Mouse (Mus musculus): Measurements from ENCODE around the gene Taar1. TPM values are rescaled to one million over a fixed set of nuclear protein-coding genes. Genes with fewer than 3 reads are reported as not detected.

Taar1 gene
- polyA plus RNA-seq, 1 experiment from 2014 or later, result not detected

GRCm38 (mm10) chr10:23938312-23938711 lies 18.2 kb downstream of the Taar1 start, which contains the start of gene Taar2:
Gene Taar2, plus strand, starts transcription at chr10:23938572.
- 56% methylated on average over 6 of the region's 6 CpGs for WGBS
- Histone ChIP-seq H3K27ac (no peak within 1 kb of the TSS), H3K4me3 (no peak within 1 kb of the TSS), H3K36me3 (no peaks in the 10 kb centered on the region), H3K9me3 (no peaks in the 10 kb centered on the region), H3K9ac (no peak within 1 kb of the TSS), H3K4me2 (no peak within 1 kb of the TSS), H3K27me3 (no peaks in the 10 kb centered on the region), H3K4me1 (no peaks in the 10 kb centered on the region)
- no peak for ATAC-seq (ENCODE audit: insufficient number of reproducible peaks, low FRiP score, low TSS enrichment, low read depth)

GRCm38 (mm10) chr10:23942465-23942864 lies 22.3 kb downstream of the Taar1 start:
- no peaks in the 10 kb centered on the region for H3K36me3 ChIP-seq
- ATAC-seq (ENCODE audit: insufficient number of reproducible peaks, low FRiP score, low TSS enrichment, low read depth), result no peak
- WGBS, result 78% methylated on average over 5 of the region's 5 CpGs
- H3K27me3 ChIP-seq, result no peaks in the 10 kb centered on the region
- H3K27ac ChIP-seq, result no peak overlapping the region
- H3K4me1 ChIP-seq, result no peaks in the 10 kb centered on the region
- no peaks in the 10 kb centered on the region for H3K9me3 ChIP-seq
- no peak overlapping the region for H3K4me3 ChIP-seq
- H3K9ac ChIP-seq, result no peak overlapping the region
- H3K4me2 ChIP-seq, result no peak overlapping the region

GRCm38 (mm10) chr10:23948026-23948425 lies 27.9 kb downstream of the Taar1 start:
- H3K4me2 ChIP-seq, result no peak overlapping the region
- 56% methylated on average over 7 of the region's 7 CpGs for WGBS
- no peak overlapping the region for H3K9ac ChIP-seq
- H3K27ac ChIP-seq, result no peak overlapping the region
- no peaks in the 10 kb centered on the region for H3K27me3 ChIP-seq
- no peak overlapping the region for H3K4me3 ChIP-seq
- ATAC-seq (ENCODE audit: insufficient number of reproducible peaks, low FRiP score, low TSS enrichment, low read depth), result no peak
- no peaks in the 10 kb centered on the region for H3K36me3 ChIP-seq
- no peaks in the 10 kb centered on the region for H3K4me1 ChIP-seq
- no peaks in the 10 kb centered on the region for H3K9me3 ChIP-seq

GRCm38 (mm10) chr10:23949508-23950005 lies 29.4 kb downstream of the Taar1 start, which contains the start of gene Taar3:
Gene Taar3, plus strand, starts transcription at chr10:23949558.
- H3K27ac ChIP-seq, result no peak within 1 kb of the TSS
- no peaks in the 10 kb centered on the region for H3K9me3 ChIP-seq
- no peak within 1 kb of the TSS for H3K4me3 ChIP-seq
- H3K4me2 ChIP-seq, result no peak within 1 kb of the TSS
- H3K27me3 ChIP-seq, result no peaks in the 10 kb centered on the region
- no peaks in the 10 kb centered on the region for H3K4me1 ChIP-seq
- WGBS, result 80% methylated on average over 16 of the region's 16 CpGs
- no peak for ATAC-seq (ENCODE audit: insufficient number of reproducible peaks, low FRiP score, low TSS enrichment, low read depth)
- no peaks in the 10 kb centered on the region for H3K36me3 ChIP-seq
- no peak within 1 kb of the TSS for H3K9ac ChIP-seq

- no peaks in the 10 kb centered on the region for H3K9me3 ChIP-seq
- no peak overlapping the region for H3K4me3 ChIP-seq
- H3K36me3 ChIP-seq, result no peaks in the 10 kb centered on the region
- 74% methylated on average over 6 of the region's 6 CpGs for WGBS
- no peak overlapping the region for H3K4me2 ChIP-seq
- no peak overlapping the region for H3K27ac ChIP-seq
- ATAC-seq (ENCODE audit: insufficient number of reproducible peaks, low FRiP score, low TSS enrichment, low read depth), result no peak
- H3K4me1 ChIP-seq, result no peaks in the 10 kb centered on the region
- no peaks in the 10 kb centered on the region for H3K27me3 ChIP-seq
- no peak overlapping the region for H3K9ac ChIP-seq
Observed at GRCm38 (mm10) chr10:23951714-23952113, 31.6 kb downstream of the Taar1 start.

- no peak overlapping the region for H3K4me2 ChIP-seq
- H3K36me3 ChIP-seq, result no peaks in the 10 kb centered on the region
- H3K27ac ChIP-seq, result no peak overlapping the region
- ATAC-seq (ENCODE audit: insufficient number of reproducible peaks, low FRiP score, low TSS enrichment, low read depth), result no peak
- H3K4me3 ChIP-seq, result no peak overlapping the region
- H3K4me1 ChIP-seq, result no peaks in the 10 kb centered on the region
- H3K27me3 ChIP-seq, result no peaks in the 10 kb centered on the region
- 44% methylated on average over 3 of the region's 3 CpGs for WGBS
- H3K9ac ChIP-seq, result no peak overlapping the region
- H3K9me3 ChIP-seq, result no peaks in the 10 kb centered on the region
Observed at GRCm38 (mm10) chr10:23959071-23959470, 38.9 kb downstream of the Taar1 start.

GRCm38 (mm10) chr10:23960444-23960915 lies 40.3 kb downstream of the Taar1 start, which contains the start of gene Taar4:
Gene Taar4, plus strand, starts transcription at chr10:23960494.
- H3K36me3 ChIP-seq, result no peaks in the 10 kb centered on the region
- no peaks in the 10 kb centered on the region for H3K27me3 ChIP-seq
- no peak within 1 kb of the TSS for H3K4me2 ChIP-seq
- no peak within 1 kb of the TSS for H3K27ac ChIP-seq
- H3K4me1 ChIP-seq, result no peaks in the 10 kb centered on the region
- no peaks in the 10 kb centered on the region for H3K9me3 ChIP-seq
- ATAC-seq (ENCODE audit: insufficient number of reproducible peaks, low FRiP score, low TSS enrichment, low read depth), result no peak
- no peak within 1 kb of the TSS for H3K4me3 ChIP-seq
- no peak within 1 kb of the TSS for H3K9ac ChIP-seq
- 95% methylated on average over 13 of the region's 13 CpGs for WGBS

GRCm38 (mm10) chr10:23963444-23963843 lies 43.3 kb downstream of the Taar1 start:
- Histone ChIP-seq H3K36me3 (no peaks in the 10 kb centered on the region), H3K4me1 (no peaks in the 10 kb centered on the region), H3K27ac (no peak overlapping the region), H3K4me3 (no peak overlapping the region), H3K9me3 (no peaks in the 10 kb centered on the region), H3K4me2 (no peak overlapping the region), H3K27me3 (no peaks in the 10 kb centered on the region), H3K9ac (no peak overlapping the region)
- WGBS, result 33% methylated on average over 3 of the region's 3 CpGs
- no peak for ATAC-seq (ENCODE audit: insufficient number of reproducible peaks, low FRiP score, low TSS enrichment, low read depth)

GRCm38 (mm10) chr10:23964921-23965610 lies 44.9 kb downstream of the Taar1 start:
- Histone ChIP-seq H3K9ac (no peak overlapping the region), H3K27me3 (no peaks in the 10 kb centered on the region), H3K4me3 (no peak overlapping the region), H3K9me3 (no peaks in the 10 kb centered on the region), H3K4me2 (no peak overlapping the region), H3K36me3 (no peaks in the 10 kb centered on the region), H3K4me1 (no peaks in the 10 kb centered on the region), H3K27ac (no peak overlapping the region)
- no peak for ATAC-seq (ENCODE audit: insufficient number of reproducible peaks, low FRiP score, low TSS enrichment, low read depth)
- WGBS, result 81% methylated on average over 6 of the region's 6 CpGs

- H3K27ac ChIP-seq, result no peak within 1 kb of the TSS
Observed at GRCm38 (mm10) chr10:23970656-23971165, 50.6 kb downstream of the Taar1 start, which contains the start of gene Taar5. Gene Taar5, plus strand, starts transcription at chr10:23970706.

More at GRCm38 (mm10) chr10:23970656-23971165, 50.6 kb downstream of the Taar1 start, which contains the start of gene Taar5:
- WGBS, result 87% methylated on average over 11 of the region's 11 CpGs
- Histone ChIP-seq H3K4me1 (no peaks in the 10 kb centered on the region), H3K9ac (no peak within 1 kb of the TSS), H3K9me3 (no peaks in the 10 kb centered on the region), H3K4me2 (no peak within 1 kb of the TSS), H3K27me3 (no peaks in the 10 kb centered on the region), H3K36me3 (no peaks in the 10 kb centered on the region), H3K4me3 (no peak within 1 kb of the TSS)
- no peak for ATAC-seq (ENCODE audit: insufficient number of reproducible peaks, low FRiP score, low TSS enrichment, low read depth)

Measured in limb, embryonic 15.5 days (tissue).